ENCODE assay signal across 8 mouse cellular contexts in genomic region chr17:11912872-11913365, GRCm38 (mm10).
DNase-seq lines count a peak whose midpoint lies in the region; ATAC-seq and TF ChIP-seq lines count a peak whose summit lies in the region.

No protein-coding gene starts in this region.

- no peak for DNase-seq in frontal cortex, postnatal 10 days (ENCODE audit: low spot score in 2 of 2)
- DNase-seq in adrenal gland, postnatal 36 days, result peak; percentile 15 to 25
- DNase-seq in forebrain, embryonic 11.5 days (ENCODE audit: low spot score), result peak; percentile 67
- peak; percentile 78 for DNase-seq in hindbrain, postnatal 0 days (ENCODE audit: low spot score)
- DNase-seq in spleen, postnatal 10 days (ENCODE audit: low spot score in 2 of 2), result no peak
- no peak for DNase-seq in urinary bladder, postnatal 10 days (ENCODE audit: low spot score)

- peak; percentile 17; the same call in 1 of the 2 replicates for TF ChIP-seq CTCF in hindbrain, postnatal 0 days (IDR thresholded peaks at IDR 0.05; ENCODE audit: low read depth)

- peak overlapping the region; percentile 35; the same call in 1 of the 2 replicates for H3K9ac ChIP-seq in forebrain, embryonic 11.5 days (ENCODE audit: low read length)
- peak overlapping the region; percentile 24; the same call in 1 of the 2 replicates for H3K9ac ChIP-seq in hindbrain, postnatal 0 days (replicated peaks; ENCODE audit: low read length)
- no peak overlapping the region for H3K9ac ChIP-seq in limb, embryonic 15.5 days

- whole genome bisulfite sequencing in forebrain, embryonic 11.5 days, result under 1% methylated on average over 19 of the region's 19 CpGs
- 1% methylated on average over 19 of the region's 19 CpGs for WGBS in hindbrain, postnatal 0 days
- 2% methylated on average over 19 of the region's 19 CpGs for WGBS in limb, embryonic 15.5 days

- peak; percentile 85 for ATAC-seq in frontal cortex, adult (ENCODE audit: low TSS enrichment)
- 0 out of 2 replicates have a peak, but pooled peaks have one; percentile 39 for ATAC-seq in forebrain, embryonic 11.5 days (replicated peaks; ENCODE audit: low FRiP score)
- ATAC-seq in hindbrain, postnatal 0 days, result peak; percentile 59; the same call in 1 of the 2 replicates
- ATAC-seq in limb, embryonic 15.5 days (ENCODE audit: insufficient number of reproducible peaks, low FRiP score, low TSS enrichment, low read depth), result no peak

- H3K4me1 ChIP-seq in forebrain, embryonic 11.5 days (replicated peaks; ENCODE audit: control insufficient read depth, insufficient read depth, low read length), result 0 out of 2 replicates have a peak, but pooled peaks cover 2% of the 10 kb centered on the region
- H3K4me1 ChIP-seq in hindbrain, postnatal 0 days (ENCODE audit: insufficient read depth, low read length), result peaks cover 3% of the 10 kb centered on the region; the same call in 1 of the 2 replicates
- H3K4me1 ChIP-seq in limb, embryonic 15.5 days, result peaks cover 9% of the 10 kb centered on the region; the same call in 1 of the 2 replicates

- peak overlapping the region; percentile 5; the same call in 1 of the 2 replicates for H3K4me3 ChIP-seq in forebrain, embryonic 11.5 days (ENCODE audit: low read depth, low read length)
- peak overlapping the region; percentile 19 for H3K4me3 ChIP-seq in hindbrain, postnatal 0 days (ENCODE audit: low read length)
- peak overlapping the region; percentile 23 for H3K4me3 ChIP-seq in limb, embryonic 15.5 days

- peak overlapping the region; percentile 57 for H3K4me2 ChIP-seq in forebrain, embryonic 11.5 days (ENCODE audit: low read depth, low read length, severe bottlenecking)
- peak overlapping the region; percentile 51 for H3K4me2 ChIP-seq in hindbrain, postnatal 0 days (ENCODE audit: low read depth, low read length)
- peak overlapping the region; percentile 44 for H3K4me2 ChIP-seq in limb, embryonic 15.5 days

- H3K27me3 ChIP-seq in forebrain, embryonic 11.5 days (ENCODE audit: control insufficient read depth, insufficient read depth, low read length), result peaks cover 2% of the 10 kb centered on the region; the same call in 1 of the 2 replicates
- no peaks in the 10 kb centered on the region for H3K27me3 ChIP-seq in hindbrain, postnatal 0 days (ENCODE audit: insufficient read depth, low read length)
- H3K27me3 ChIP-seq in limb, embryonic 15.5 days, result peaks cover 11% of the 10 kb centered on the region; the same call in 1 of the 2 replicates

- H3K9me3 ChIP-seq in forebrain, embryonic 11.5 days (ENCODE audit: control insufficient read depth, low read length), result no peaks in the 10 kb centered on the region
- H3K9me3 ChIP-seq in hindbrain, postnatal 0 days (ENCODE audit: low read length), result no peaks in the 10 kb centered on the region
- H3K9me3 ChIP-seq in limb, embryonic 15.5 days, result no peaks in the 10 kb centered on the region

- no peaks in the 10 kb centered on the region for H3K36me3 ChIP-seq in forebrain, embryonic 11.5 days (ENCODE audit: control insufficient read depth, insufficient read depth, low read length)
- H3K36me3 ChIP-seq in hindbrain, postnatal 0 days (ENCODE audit: insufficient read depth, low read length), result no peaks in the 10 kb centered on the region
- H3K36me3 ChIP-seq in limb, embryonic 15.5 days, result no peaks in the 10 kb centered on the region

- H3K27ac ChIP-seq in forebrain, embryonic 11.5 days (ENCODE audit: low read depth, low read length), result no peak overlapping the region
- peak overlapping the region; percentile 54 for H3K27ac ChIP-seq in hindbrain, postnatal 0 days
- H3K27ac ChIP-seq in limb, embryonic 15.5 days, result no peak overlapping the region

Comparison
In these comparisons a context has a peak if more than half of its experiments do, and no peak if none do; other contexts are left out.
1. DNase-seq: peak in adrenal gland, postnatal 36 days (2 of 2), forebrain, embryonic 11.5 days (single experiment) and hindbrain, postnatal 0 days (single experiment); none in frontal cortex, postnatal 10 days (0 of 2), spleen, postnatal 10 days (0 of 2) and urinary bladder, postnatal 10 days (single experiment).
2. Peak in every context shown above with its lines, with median percentiles within 50 percentile points of each other: H3K4me2 ChIP-seq and H3K4me3 ChIP-seq.